Mouse (Mus musculus) megakaryocyte, embryonic 14.5 days (primary cell): ENCODE data around the gene Pnpo.

Experiments
- FLI1 ChIP-seq: IDR thresholded peaks from 2 replicates; pipeline ENCODE4 v1.6.1; 2012; ENCODE audit warnings: low read length, inconsistent platforms, mixed read lengths
- GATA1 ChIP-seq: IDR thresholded peaks from 3 replicates; pipeline ENCODE4 v1.6.1; 2012; ENCODE audit warnings: mixed read lengths, low read length, inconsistent platforms, borderline replicate concordance

DNA sequence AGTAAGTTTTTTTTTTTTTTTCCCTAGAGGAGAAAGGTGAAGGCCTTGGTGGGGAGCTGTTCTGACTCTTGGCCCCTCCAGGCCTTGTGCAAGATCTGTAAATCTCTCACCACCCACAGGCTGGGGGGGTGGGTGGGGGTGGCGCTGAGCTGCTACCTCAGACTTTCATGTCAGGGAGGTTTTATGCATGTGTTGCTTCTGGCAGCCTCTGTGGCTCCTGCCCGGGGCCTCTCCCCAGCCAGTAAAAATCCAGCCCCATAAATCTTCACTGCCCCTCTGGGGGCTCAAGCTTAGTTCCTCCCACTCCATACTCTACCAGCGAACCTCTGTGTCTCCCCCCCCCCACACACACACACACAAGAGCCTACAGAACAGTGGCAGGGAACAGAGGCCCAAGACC, 42.7 kb upstream of the Pnpo start:
- TF ChIP-seq GATA1: no peak
- no peak for TF ChIP-seq FLI1
